Mouse (Mus musculus): ENCODE results near the gene Pax4.

Gene Pax4

GRCm38 (mm10) chr6:28447937-28448336 lies 1.2 kb downstream of the Pax4 start:
- DNase-seq (ENCODE audit: low spot score): no peak

- DNase-seq (ENCODE audit: low spot score): no peak
These were observed 17.7 kb downstream of the Pax4 start for GRCm38 (mm10) chr6:28431538-28431855.

DNA sequence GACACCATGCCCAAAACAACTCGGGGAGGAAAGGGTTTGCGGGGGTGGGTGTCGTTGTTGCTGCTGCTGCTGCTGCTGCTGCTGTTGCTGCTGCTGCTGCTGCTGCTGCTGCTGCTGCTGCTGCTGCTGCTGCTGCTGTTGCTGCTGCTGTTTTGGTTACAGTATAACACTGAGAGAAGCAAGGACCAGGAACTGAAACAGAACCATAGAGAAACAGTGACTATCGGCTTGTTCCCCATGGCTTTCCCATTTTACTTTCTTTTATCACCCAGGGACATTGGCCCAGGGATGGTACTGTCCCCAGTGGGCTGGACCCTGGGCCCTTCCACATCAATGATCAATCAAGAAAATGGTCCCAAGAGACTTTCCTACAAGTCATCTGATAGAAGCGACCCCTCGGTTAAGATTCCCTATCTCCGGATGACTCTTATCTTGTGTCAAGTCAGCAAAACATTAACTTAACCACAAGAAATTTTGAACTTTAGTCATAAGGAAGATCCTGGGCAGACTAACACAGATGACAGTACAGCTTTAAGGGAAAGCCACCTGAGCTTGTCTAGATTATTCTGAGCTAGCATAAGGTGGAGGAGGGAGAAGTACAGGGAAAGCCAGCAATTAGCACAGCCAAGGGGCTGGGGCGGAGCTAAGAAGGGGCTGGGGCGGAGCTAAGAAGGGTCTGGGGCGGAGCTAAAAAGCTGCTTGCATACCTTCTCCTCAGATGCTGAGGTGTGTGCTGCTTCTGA lies 18.2 kb downstream of the Pax4 start:
- DNase-seq (ENCODE audit: low spot score): no peak

DNA sequence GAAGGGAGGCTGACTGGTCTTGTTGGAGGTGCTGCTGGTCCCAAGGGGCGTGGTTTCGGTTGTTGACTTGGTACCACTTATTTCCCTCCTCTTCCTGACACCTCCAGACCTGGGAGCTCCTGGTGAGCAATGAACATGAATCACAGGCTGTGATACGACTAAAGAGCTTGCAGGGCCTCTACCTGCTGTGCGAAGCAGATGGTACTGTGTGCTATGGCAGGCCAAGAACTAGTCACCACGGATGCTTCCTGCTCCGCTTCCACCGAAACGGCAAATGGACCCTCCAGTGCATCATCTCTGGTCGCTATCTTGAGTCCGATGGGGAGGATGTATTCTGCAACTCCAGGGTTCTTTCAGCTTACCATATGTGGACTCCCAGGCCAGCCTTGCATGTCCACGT lies 19.3 kb downstream of the Pax4 start:
- DNase-seq (ENCODE audit: low spot score): no peak

DNA sequence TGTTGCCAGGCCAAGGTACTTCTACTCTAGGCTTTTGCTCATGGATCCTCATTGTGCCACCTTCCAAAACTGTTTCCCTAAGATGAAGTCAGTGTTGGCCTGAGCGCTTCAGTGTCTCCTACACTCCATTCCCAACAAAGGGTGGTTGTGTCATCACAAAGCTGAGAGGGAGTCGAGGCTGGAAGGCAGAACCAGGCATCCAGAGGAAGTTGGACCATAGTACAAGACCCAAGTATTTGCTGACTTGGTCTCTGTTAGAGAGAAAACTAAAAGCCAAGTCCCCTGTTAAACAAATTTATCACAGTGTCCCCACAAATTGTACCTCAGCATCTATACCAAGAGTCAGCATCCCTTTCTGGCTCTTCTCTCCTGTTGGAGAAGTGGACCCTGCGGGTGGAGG lies 20.9 kb downstream of the Pax4 start, which contains the start of gene Gcc1:
Gene Gcc1 (minus strand): TSS at position 101 of the 400 bp plus-strand sequence.
- DNase-seq (ENCODE audit: low spot score): no peak

DNA sequence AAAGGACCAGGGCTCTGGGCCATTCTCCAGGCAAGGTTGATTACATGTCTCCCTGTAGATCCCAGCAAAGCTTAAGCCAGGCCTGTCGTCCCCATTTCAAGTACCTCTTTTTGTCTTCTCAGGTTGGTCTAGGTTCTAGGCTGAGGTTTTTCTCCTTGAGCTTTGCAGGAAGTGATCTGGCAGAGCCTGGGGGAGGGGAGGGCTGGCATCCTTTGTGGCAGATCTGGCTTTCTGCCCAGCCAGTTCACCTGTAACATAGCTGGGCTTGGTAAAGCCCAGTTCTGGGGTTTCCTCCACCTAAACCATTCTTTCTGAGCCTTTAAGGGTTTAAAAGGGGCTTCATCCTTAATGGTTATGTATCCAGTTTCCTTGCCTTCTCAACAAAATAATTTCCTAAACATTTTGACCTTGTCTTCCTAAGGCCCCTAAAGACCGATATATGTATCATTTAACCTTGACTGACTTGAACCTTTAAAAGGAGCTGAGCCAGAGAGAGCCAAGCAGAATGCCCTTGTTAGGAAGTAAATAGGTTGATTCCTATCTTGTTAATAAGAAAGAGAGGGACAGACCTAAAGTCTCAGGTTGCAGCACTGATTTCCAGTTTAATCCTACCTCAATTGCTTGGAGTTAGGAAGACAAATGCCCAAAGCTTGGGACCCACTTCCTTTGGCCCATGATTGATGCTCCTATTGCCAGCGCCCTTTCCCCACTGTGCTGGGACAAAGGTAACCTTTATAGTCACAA lies 21.9 kb downstream of the Pax4 start, which contains the start of gene Fscn3:
Gene Fscn3 (plus strand): TSS at position 694 of the 744 bp plus-strand sequence.
- no peak for DNase-seq (ENCODE audit: low spot score)

GRCm38 (mm10) chr6:28425019-28425418 lies 24.1 kb downstream of the Pax4 start:
- DNase-seq (ENCODE audit: low spot score): no peak

DNA sequence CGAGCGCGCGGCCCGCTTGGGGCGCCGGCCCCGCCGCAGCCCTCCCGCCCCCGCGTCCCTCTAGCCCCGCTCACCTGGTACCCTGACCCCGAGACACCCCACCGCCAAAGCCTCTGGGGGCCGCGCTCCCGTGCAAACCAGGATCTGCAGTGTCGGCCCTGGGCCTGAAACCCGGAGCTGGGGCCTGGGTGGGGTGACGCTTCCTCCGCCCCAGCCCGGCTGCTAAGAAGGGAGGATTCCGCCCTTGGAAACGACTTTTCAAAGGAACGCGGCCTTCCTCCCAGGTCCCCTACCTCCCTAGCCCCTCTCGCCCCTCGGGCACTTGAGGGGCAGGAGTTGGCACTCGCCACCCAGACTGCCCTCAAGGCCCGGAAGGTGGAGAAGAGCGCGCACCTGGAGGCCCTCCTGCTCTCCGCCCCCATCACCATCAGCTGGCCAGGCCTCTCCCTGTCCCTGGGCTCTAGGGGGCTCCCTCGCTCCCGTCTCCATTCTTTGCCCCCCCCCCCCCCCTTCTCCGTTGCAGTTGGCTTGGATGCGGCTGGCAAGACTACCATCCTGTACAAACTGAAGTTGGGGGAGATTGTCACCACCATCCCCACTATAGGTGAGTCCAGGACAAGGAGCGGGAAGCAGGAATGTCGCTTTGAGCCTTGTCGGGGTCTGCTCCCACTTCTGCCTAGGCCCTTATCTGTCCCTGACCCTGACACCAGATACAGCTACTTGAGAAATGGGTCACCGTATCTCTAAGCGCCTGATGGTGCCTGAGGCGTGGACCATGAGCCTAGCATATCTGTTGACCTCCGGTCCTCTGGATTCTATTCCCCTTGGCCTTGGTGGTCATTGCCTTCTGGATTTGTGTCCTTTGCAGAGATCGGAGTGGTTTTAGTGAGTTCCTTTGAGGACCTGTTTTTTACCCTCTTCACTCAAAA lies 25.1 kb downstream of the Pax4 start:
- DNase-seq (ENCODE audit: low spot score): peak; percentile 48

GRCm38 (mm10) chr6:28423313-28423712 lies 25.8 kb downstream of the Pax4 start, which contains the start of gene Arf5:
Gene Arf5, plus strand, starts transcription at chr6:28423560.
- DNase-seq (ENCODE audit: low spot score): peak; percentile 96

- DNase-seq (ENCODE audit: low spot score): no peak
These were observed 26.4 kb downstream of the Pax4 start for GRCm38 (mm10) chr6:28422651-28423290.

GRCm38 (mm10) chr6:28421469-28422000 lies 27.6 kb downstream of the Pax4 start:
- peak; percentile 94 for DNase-seq (ENCODE audit: low spot score)

DNA sequence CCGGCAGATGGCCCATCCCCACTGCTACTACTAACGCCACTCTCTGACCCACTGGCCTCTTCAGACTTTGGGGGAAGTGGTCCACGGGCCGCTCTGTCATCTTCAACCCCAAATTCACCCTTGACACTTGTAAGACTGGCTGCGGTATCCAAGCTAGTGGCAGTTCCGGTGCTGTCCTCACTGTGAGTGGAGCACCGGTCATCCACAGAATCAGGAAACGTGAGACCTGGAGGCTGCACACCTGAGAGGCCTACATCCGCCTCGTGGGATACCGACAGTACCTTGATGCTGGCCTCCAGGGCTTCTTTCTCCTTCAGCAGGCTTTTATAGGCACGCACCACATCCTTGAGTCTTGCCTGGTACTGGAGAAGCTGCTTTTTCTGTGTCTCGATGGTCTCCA lies 28.3 kb downstream of the Pax4 start:
- no peak for DNase-seq (ENCODE audit: low spot score)

- no peak for DNase-seq (ENCODE audit: low spot score)
These were observed 28.8 kb downstream of the Pax4 start for GRCm38 (mm10) chr6:28420361-28420760.

DNA sequence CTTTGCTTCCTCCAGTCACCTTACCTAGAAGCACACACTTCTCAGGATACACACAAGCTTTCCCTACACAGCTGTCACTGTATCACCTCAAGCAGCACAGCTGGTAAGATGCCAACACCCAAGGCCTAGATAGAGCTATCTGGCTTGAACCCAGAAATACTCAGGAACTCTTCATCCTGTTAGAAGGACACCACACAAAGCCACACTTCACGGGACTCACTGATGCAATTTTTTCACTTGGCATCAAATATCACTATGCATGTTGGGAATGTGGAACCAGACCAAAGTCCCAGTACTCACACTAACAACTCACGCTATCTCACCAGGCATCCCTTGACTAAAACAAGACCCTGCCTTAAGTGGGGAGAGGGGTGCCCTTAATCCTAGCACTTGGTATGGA lies 29.5 kb downstream of the Pax4 start:
- DNase-seq (ENCODE audit: low spot score): no peak

- peak; percentile 70 for DNase-seq (ENCODE audit: low spot score)
These were observed 30.7 kb downstream of the Pax4 start for GRCm38 (mm10) chr6:28418449-28418848.

DNA sequence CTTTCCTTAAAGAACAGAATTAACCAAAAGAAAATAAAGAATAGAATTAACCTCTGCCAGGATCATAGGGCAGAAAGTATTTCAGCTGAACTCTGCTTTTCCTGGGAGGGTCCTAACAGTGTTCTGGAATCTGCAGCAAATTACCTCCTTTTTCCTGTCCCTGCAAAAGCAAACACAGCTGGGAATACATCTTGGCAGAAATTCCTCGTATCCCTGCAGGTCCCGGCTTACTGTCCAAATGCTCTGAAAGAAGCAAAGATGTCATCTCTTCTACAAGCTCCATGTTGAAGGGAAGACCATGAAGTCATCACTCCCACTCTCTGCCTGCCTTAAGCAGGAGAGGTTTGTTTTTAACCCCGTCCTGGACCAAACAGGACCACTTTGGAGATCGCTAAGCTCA lies 32.2 kb downstream of the Pax4 start:
- DNase-seq (ENCODE audit: low spot score): no peak

DNA sequence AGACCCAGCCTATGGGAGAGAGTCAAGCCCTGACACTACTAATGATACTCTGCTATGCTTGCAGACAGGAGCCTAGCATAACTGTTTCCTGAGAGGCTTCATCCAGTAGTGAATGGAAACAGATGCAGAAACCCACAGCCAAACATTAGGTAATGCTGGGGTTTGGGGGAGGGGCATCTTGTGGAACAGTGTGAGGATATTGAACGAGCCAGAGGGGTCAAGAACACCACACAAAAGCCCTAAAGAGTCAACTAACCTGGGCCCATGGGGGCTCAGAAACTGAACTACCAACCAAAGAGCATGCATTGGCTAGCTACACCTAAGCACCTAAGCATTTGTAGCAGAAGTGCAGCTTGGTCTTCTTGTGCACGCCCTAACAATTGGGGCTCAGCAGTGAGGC lies 37.9 kb downstream of the Pax4 start:
- no peak for DNase-seq (ENCODE audit: low spot score)

GRCm38 (mm10) chr6:28410053-28410452 lies 39.1 kb downstream of the Pax4 start:
- DNase-seq (ENCODE audit: low spot score): no peak

DNA sequence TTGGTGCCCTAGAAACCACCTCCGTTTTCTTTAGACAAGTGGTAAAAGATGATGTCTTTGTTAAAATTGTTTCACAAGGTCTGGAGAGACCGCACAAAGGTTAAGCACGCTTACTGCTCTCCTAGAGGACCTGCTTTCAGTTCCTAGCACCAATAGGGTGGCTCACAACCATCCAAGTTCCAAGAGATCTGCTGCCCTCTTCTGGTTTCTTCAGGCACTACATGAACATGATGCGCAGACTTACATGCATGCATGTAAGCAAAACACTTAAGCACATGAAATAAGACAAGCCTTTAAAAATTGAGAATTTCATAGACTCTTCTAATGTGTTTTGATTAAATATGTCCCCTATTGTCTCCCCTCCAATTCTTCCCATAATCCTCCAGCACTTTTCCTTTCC lies 49.4 kb downstream of the Pax4 start:
- no peak for DNase-seq (ENCODE audit: low spot score)

DNA sequence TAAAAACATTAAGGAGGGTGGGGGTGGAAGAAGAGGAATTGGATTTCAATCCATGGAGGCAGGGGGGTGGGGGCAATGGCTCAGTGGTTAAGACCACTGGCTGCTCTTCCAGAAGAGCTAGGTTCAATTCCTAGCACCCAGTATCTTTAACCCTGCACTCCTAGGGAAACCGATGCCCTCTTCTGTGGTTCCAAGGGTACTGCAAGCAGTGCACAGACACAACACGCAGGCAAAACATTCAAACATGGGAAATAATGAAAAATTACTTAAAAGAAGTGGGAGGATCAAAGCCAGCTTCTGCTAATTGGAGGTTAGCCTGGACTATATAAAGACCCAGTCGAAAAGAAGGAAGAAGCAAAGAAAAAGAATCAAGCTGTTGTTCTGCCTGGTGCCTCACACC lies 50.4 kb downstream of the Pax4 start:
- DNase-seq (ENCODE audit: low spot score): no peak

GRCm38 (mm10) chr6:28397681-28398203 lies 51.4 kb downstream of the Pax4 start, which contains the start of gene Zfp800:
Gene Zfp800, minus strand, starts transcription at chr6:28398005.
- DNase-seq (ENCODE audit: low spot score): no peak

Measured in ovary, postnatal 14 days (tissue).